Mouse (Mus musculus): Measurements from ENCODE around the gene Vti1b. TPM values are rescaled to one million over a fixed set of nuclear protein-coding genes. Genes with fewer than 3 reads are reported as not detected.

Gene Vti1b
- total and polyA plus RNA-seq, 2 experiments from 2014 or later: 7.2 to 79.8 TPM

DNA sequence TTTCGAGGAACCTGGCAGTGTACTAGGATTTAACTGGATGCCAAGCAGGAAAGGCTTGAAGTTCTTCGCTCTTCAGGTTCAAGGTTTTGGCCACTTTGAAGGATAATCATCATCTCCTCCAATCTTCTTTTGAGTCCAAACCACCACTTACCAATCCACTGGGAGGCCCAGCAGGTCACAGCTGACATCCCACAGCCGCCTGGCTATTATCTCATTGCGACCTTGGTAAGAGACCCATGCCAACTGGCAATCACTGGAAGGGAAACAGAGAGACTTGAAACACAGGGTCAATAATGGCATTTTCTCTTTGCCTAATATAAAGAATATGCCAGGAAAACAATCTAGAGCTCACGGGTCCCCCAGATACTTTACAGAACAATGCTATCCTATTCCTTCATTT, 3.5 kb upstream of the Vti1b start:
- Histone ChIP-seq H3K4me3 (ENCODE audit: low read depth, low read length) (no peak overlapping the region), H3K27me3 (ENCODE audit: control insufficient read depth, insufficient read depth, low read length) (no peaks in the 10 kb centered on the region), H3K4me2 (ENCODE audit: low read depth, low read length) (no peak overlapping the region), H3K9me3 (replicated peaks; ENCODE audit: control insufficient read depth, low read length) (no peaks in the 10 kb centered on the region), H3K36me3 (replicated peaks; ENCODE audit: control insufficient read depth, insufficient read depth, low read length) (peaks cover 10% of the 10 kb centered on the region), H3K27ac (ENCODE audit: low read depth) (no peak overlapping the region), H3K9ac (replicated peaks; ENCODE audit: low read depth, low read length) (no peak overlapping the region), H3K4me1 (ENCODE audit: control insufficient read depth, insufficient read depth) (peaks cover 6% of the 10 kb centered on the region; the same call in 1 of the 2 replicates)
- no peak for DNase-seq (ENCODE audit: low spot score)
- TF ChIP-seq CTCF (IDR thresholded peaks at IDR 0.05; ENCODE audit: low read depth) (no peak), EP300 (IDR thresholded peaks at IDR 0.05; ENCODE audit: low read depth) (no peak)
- ATAC-seq (ENCODE audit: insufficient read depth, low read depth): no peak
- 91% methylated on average over 5 of the region's 5 CpGs for WGBS

DNA sequence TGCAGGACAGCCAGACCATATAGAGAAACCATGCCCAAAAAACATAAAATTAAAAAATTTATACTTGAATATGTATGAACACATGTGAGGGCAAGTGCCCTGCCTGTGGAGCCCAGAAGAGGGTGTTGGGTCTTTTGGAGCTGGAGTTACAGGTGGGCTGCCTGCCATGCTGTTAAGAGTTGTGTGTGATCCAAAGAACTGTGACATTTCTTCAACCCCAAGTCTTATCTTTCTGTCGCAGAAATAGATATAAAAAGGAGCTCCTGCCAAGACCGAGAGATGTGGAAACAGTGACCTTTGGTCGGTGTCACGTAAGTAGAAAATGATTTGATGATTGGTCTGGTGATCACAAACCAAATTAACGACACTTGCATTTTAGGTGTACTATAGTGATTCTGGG, 1.3 kb upstream of the Vti1b start:
- TF ChIP-seq CTCF (IDR thresholded peaks at IDR 0.05; ENCODE audit: low read depth): no peak
- Histone ChIP-seq H3K36me3 (replicated peaks; ENCODE audit: control insufficient read depth, insufficient read depth, low read length) (peaks cover 8% of the 10 kb centered on the region), H3K4me2 (ENCODE audit: low read depth, low read length) (no peak overlapping the region), H3K27ac (ENCODE audit: low read depth) (no peak overlapping the region), H3K9me3 (replicated peaks; ENCODE audit: control insufficient read depth, low read length) (no peaks in the 10 kb centered on the region), H3K9ac (replicated peaks; ENCODE audit: low read depth, low read length) (no peak overlapping the region), H3K27me3 (ENCODE audit: control insufficient read depth, insufficient read depth, low read length) (no peaks in the 10 kb centered on the region), H3K4me3 (ENCODE audit: low read depth, low read length) (no peak overlapping the region), H3K4me1 (ENCODE audit: control insufficient read depth, insufficient read depth) (peaks cover 6% of the 10 kb centered on the region; the same call in 1 of the 2 replicates)
- WGBS: 58% methylated on average over 5 of the region's 5 CpGs
- no peak for ATAC-seq (ENCODE audit: insufficient read depth, low read depth)
- no peak for DNase-seq (ENCODE audit: low spot score)

GRCm38 (mm10) chr12:79171269-79171995, 1.0 kb downstream of the Vti1b start:
- no peaks in the 10 kb centered on the region for H3K27me3 ChIP-seq (ENCODE audit: control insufficient read depth, insufficient read depth, low read length)
- peaks cover 8% of the 10 kb centered on the region for H3K36me3 ChIP-seq (replicated peaks; ENCODE audit: control insufficient read depth, insufficient read depth, low read length)
- H3K9me3 ChIP-seq (replicated peaks; ENCODE audit: control insufficient read depth, low read length): no peaks in the 10 kb centered on the region
- peak overlapping the region; percentile 84 for H3K4me3 ChIP-seq (ENCODE audit: low read depth, low read length)
- H3K4me2 ChIP-seq (ENCODE audit: low read depth, low read length): peak overlapping the region; percentile 72
- peak overlapping the region; percentile 78 for H3K9ac ChIP-seq (replicated peaks; ENCODE audit: low read depth, low read length)
- ATAC-seq (ENCODE audit: insufficient read depth, low read depth): no peak
- H3K27ac ChIP-seq (ENCODE audit: low read depth): no peak overlapping the region
- TF ChIP-seq EP300 (IDR thresholded peaks at IDR 0.05; ENCODE audit: low read depth) (no peak), CTCF (IDR thresholded peaks at IDR 0.05; ENCODE audit: low read depth) (no peak)
- 29% methylated on average over 12 of the region's 12 CpGs for WGBS
- DNase-seq (ENCODE audit: low spot score): no peak
- H3K4me1 ChIP-seq (ENCODE audit: control insufficient read depth, insufficient read depth): peaks cover 6% of the 10 kb centered on the region; the same call in 1 of the 2 replicates

DNA sequence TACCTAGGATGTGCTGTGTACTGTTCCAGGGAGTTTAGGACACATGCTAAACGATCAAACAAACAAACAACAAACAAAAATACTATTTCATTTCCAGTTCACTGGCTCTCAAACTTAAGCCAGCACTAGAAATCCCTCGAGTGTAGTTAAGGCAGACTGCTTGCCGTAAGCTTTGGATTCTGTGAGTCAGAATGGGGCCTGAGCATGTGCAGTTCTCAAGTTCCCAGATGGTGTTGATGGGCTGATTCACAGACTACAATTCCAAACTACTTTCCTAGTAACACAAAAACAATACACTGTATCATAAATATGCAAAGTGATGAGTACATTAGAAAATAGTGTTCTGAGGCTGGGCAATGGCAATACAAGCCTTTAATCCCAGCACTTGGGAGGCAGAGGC, 2.0 kb downstream of the Vti1b start:
- Histone ChIP-seq H3K9ac (replicated peaks; ENCODE audit: low read depth, low read length) (no peak overlapping the region), H3K4me2 (ENCODE audit: low read depth, low read length) (no peak overlapping the region), H3K27me3 (ENCODE audit: control insufficient read depth, insufficient read depth, low read length) (no peaks in the 10 kb centered on the region), H3K4me1 (ENCODE audit: control insufficient read depth, insufficient read depth) (peaks cover 6% of the 10 kb centered on the region; the same call in 1 of the 2 replicates), H3K4me3 (ENCODE audit: low read depth, low read length) (no peak overlapping the region), H3K27ac (ENCODE audit: low read depth) (no peak overlapping the region), H3K36me3 (replicated peaks; ENCODE audit: control insufficient read depth, insufficient read depth, low read length) (peaks cover 6% of the 10 kb centered on the region), H3K9me3 (replicated peaks; ENCODE audit: control insufficient read depth, low read length) (no peaks in the 10 kb centered on the region)
- no peak for ATAC-seq (ENCODE audit: insufficient read depth, low read depth)
- DNase-seq (ENCODE audit: low spot score): no peak
- 72% methylated on average over 3 of the region's 3 CpGs for WGBS
- TF ChIP-seq CTCF (IDR thresholded peaks at IDR 0.05; ENCODE audit: low read depth): no peak
- no peak for TF ChIP-seq EP300 (IDR thresholded peaks at IDR 0.05; ENCODE audit: low read depth)

DNA sequence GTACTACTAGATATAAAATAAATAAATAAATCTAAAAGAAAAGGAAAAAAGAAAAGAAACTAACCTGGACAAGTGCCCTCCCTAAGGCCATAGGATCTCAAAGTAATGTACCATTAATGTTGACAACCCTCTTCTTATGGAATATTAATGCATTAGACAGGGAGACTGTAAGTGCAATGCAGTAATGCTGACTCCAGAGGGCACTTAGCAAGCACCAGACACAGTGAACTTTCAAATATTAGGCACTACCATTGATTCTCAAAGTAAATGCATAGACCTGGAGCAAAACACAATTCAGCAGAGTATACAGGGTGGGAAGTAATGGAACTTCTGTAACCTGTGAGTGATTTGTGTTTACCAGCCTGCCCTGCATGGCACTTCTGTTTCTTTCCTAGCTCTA, 3.3 kb downstream of the Vti1b start:
- Histone ChIP-seq H3K9ac (replicated peaks; ENCODE audit: low read depth, low read length) (no peak overlapping the region), H3K4me2 (ENCODE audit: low read depth, low read length) (no peak overlapping the region), H3K4me1 (ENCODE audit: control insufficient read depth, insufficient read depth) (peaks cover 6% of the 10 kb centered on the region; the same call in 1 of the 2 replicates), H3K27me3 (ENCODE audit: control insufficient read depth, insufficient read depth, low read length) (no peaks in the 10 kb centered on the region), H3K4me3 (ENCODE audit: low read depth, low read length) (no peak overlapping the region), H3K36me3 (replicated peaks; ENCODE audit: control insufficient read depth, insufficient read depth, low read length) (peaks cover 16% of the 10 kb centered on the region), H3K9me3 (replicated peaks; ENCODE audit: control insufficient read depth, low read length) (no peaks in the 10 kb centered on the region), H3K27ac (ENCODE audit: low read depth) (no peak overlapping the region)
- ATAC-seq (ENCODE audit: insufficient read depth, low read depth): no peak
- no peak for DNase-seq (ENCODE audit: low spot score)
- TF ChIP-seq EP300 (IDR thresholded peaks at IDR 0.05; ENCODE audit: low read depth): no peak
- no peak; the same call in 1 of the 2 replicates for TF ChIP-seq CTCF (IDR thresholded peaks at IDR 0.05; ENCODE audit: low read depth)

- Histone ChIP-seq H3K9ac (replicated peaks; ENCODE audit: low read depth, low read length) (no peak overlapping the region), H3K4me3 (ENCODE audit: low read depth, low read length) (no peak overlapping the region), H3K4me1 (ENCODE audit: control insufficient read depth, insufficient read depth) (no peaks in the 10 kb centered on the region), H3K9me3 (replicated peaks; ENCODE audit: control insufficient read depth, low read length) (no peaks in the 10 kb centered on the region), H3K36me3 (replicated peaks; ENCODE audit: control insufficient read depth, insufficient read depth, low read length) (peaks cover 69% of the 10 kb centered on the region), H3K4me2 (ENCODE audit: low read depth, low read length) (no peak overlapping the region), H3K27me3 (ENCODE audit: control insufficient read depth, insufficient read depth, low read length) (no peaks in the 10 kb centered on the region), H3K27ac (ENCODE audit: low read depth) (no peak overlapping the region)
- TF ChIP-seq EP300 (IDR thresholded peaks at IDR 0.05; ENCODE audit: low read depth) (no peak), CTCF (IDR thresholded peaks at IDR 0.05; ENCODE audit: low read depth) (no peak)
- ATAC-seq (ENCODE audit: insufficient read depth, low read depth) (no peak), DNase-seq (ENCODE audit: low spot score) (no peak)
- WGBS: 93% methylated on average over 3 of the region's 3 CpGs
Observed at GRCm38 (mm10) chr12:79162876-79163275, 9.6 kb downstream of the Vti1b start.

Data from heart, postnatal 0 days (tissue).